Mouse (Mus musculus) neural tube, embryonic 11.5 days (tissue): ENCODE results near the gene Myo16. TPM values are rescaled to one million over a fixed set of nuclear protein-coding genes. Genes with fewer than 3 reads are reported as not detected.

Source experiments
- ATAC-seq: fragments of 200-750 bp; cut with Nextera tagmentation; 2 replicates; pipeline ENCODE4 v1.8.0; 2017; ENCODE audit warnings: moderate number of reproducible peaks, mild to moderate bottlenecking, moderate TSS enrichment, moderate library complexity; ENCODE audit not compliant: insufficient read depth, low FRiP score, low TSS enrichment
- DNase-seq: peaks from one replicate; pipeline ENCODE4 v3.0.0-alpha.2; 2015; ENCODE audit warnings: low spot score
- H3K27ac ChIP-seq: fragments of 300-500 bp; sonication (generic); 2 replicates; pipeline ENCODE4 v1.5.1; 2014; ENCODE audit warnings: low read depth, mild to moderate bottlenecking, low read length
- H3K27me3 ChIP-seq: fragments of 300-500 bp; sonication (generic); 2 replicates; pipeline ENCODE4 v1.6.1; 2014; ENCODE audit warnings: mild to moderate bottlenecking, low read length, mixed read lengths; ENCODE audit not compliant: control insufficient read depth, insufficient read depth
- H3K36me3 ChIP-seq: fragments of 300-500 bp; sonication (generic); 2 replicates; pipeline ENCODE4 v1.6.1; 2014; ENCODE audit warnings: mild to moderate bottlenecking, low read length, moderate library complexity, mixed read lengths; ENCODE audit not compliant: control insufficient read depth, insufficient read depth
- H3K4me1 ChIP-seq: fragments of 300-500 bp; sonication (generic); 2 replicates; pipeline ENCODE4 v1.6.1; 2014; ENCODE audit warnings: low read length, mixed read lengths; ENCODE audit not compliant: control insufficient read depth, insufficient read depth
- H3K4me2 ChIP-seq: fragments of 300-500 bp; sonication (generic); 2 replicates; pipeline ENCODE4 v1.6.1; 2014; ENCODE audit warnings: low read depth, mild to moderate bottlenecking, moderate library complexity
- H3K4me3 ChIP-seq: fragments of 300-500 bp; sonication (generic); 2 replicates; pipeline ENCODE4 v1.5.1; 2014; ENCODE audit warnings: low read depth, low read length
- H3K9ac ChIP-seq: fragments of 300-500 bp; sonication (generic); 2 replicates; pipeline ENCODE4 v1.6.1; 2014; ENCODE audit warnings: mild to moderate bottlenecking, low read length
- H3K9me3 ChIP-seq: fragments of 300-500 bp; sonication (generic); 2 replicates; pipeline ENCODE4 v1.6.1; 2016; ENCODE audit warnings: low read length; ENCODE audit not compliant: control insufficient read depth
- WGBS: fragments of 180-500 bp; shearing (Covaris S2); extraction: QIAGEN DNeasy Blood & Tissue Kit; methylation state at CpG from one replicate; pipeline ENCODE4 v1.1.7; 2014; 5-methylcytosine and 5-hydroxymethylcytosine counted together
- polyA plus RNA-seq: library from polyadenylated mRNA; unstranded; fragments of >200 nt; fragmentation: Nextera tagmentation; extraction: Ambion mirVana; gene quantifications from 2 replicates; pipeline ENCODE4 v1.2.1, GENCODE M21; 2014

Myo16 gene
- polyA plus RNA-seq, 1 experiment from 2014 or later, result 2.5 TPM

DNA sequence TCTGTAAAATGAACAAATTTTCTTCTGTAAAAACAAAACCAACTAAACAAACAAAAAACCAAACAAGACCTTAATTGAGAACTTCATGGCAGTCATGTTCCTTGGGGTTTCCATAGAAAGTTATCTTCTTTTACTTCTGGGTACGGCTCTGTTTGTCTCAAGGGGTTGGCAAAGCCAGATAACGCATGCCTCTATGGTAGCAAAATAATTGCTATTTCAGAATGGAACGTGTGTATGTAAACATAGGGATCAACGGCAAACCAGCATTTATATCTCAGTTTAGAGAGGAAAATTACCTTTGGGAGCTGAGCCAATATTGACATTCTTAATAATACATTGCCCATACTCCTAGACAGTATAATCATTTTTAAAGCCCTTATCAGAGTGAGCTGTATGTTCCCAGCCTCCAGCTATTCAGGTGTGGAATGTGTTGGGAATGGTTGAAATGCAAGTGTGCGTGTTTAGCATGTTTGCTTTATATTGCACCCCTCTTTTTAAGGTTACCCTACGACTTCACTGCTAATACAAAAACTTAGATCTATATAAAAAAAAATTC is 1.9 kb upstream of the Myo16 start:
- Histone ChIP-seq H3K4me1 (no peaks in the 10 kb centered on the region), H3K4me2 (no peak overlapping the region), H3K27me3 (no peaks in the 10 kb centered on the region), H3K9me3 (no peaks in the 10 kb centered on the region), H3K27ac (no peak overlapping the region), H3K36me3 (no peaks in the 10 kb centered on the region), H3K9ac (no peak overlapping the region), H3K4me3 (no peak overlapping the region)
- no peak for DNase-seq
- WGBS, result 90% methylated on average over 6 of the region's 6 CpGs
- no peak for ATAC-seq

DNA sequence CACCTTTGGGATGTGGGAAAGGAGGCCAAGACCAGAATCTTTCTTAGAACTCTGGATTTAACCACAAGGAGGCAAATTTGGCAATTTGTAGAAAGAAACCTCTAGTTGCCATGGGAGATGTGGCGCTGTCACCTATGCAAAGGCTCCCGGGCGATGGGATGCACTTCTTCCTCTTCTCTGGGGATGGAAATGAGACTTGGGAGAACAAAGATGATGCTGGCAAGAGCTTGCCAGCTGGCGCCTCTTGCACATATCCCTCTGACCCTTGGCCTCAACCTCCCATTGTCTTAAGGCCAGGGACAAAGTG is 681 bp downstream of the Myo16 start:
- 14% methylated on average over 4 of the region's 4 CpGs for WGBS

DNA sequence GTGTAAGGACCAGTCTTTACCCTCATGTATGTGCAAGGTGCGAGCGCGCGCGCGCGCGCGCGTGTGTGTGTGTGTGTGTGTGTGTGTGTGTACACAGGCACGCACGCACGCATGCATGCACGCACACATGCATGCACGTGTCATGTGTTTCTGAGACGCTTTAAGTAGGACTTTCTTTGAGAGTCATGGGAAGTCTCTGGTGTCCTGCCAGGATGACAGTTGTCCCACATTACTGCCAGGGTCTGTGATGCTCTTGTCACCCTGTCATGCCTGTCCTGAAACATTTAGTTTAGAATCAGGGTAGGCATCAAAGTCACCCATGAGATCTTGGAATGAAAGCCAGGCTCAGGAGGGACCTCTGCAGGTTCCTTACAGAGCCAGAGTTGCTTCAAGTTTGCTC is 1.4 kb downstream of the Myo16 start:
- DNase-seq (no peak), ATAC-seq (no peak)
- Histone ChIP-seq H3K27me3 (no peaks in the 10 kb centered on the region), H3K27ac (no peak overlapping the region), H3K36me3 (no peaks in the 10 kb centered on the region), H3K4me3 (0 out of 2 replicates have a peak overlapping the region, but pooled peaks have one; percentile 4), H3K9ac (no peak overlapping the region), H3K9me3 (no peaks in the 10 kb centered on the region), H3K4me1 (no peaks in the 10 kb centered on the region), H3K4me2 (peak overlapping the region; percentile 12; the same call in 1 of the 2 replicates)
- WGBS, result 96% methylated on average over 16 of the region's 16 CpGs

More for the DNA sequence above, 681 bp downstream of the Myo16 start:
- Histone ChIP-seq H3K4me1 (no peaks in the 10 kb centered on the region), H3K27me3 (no peaks in the 10 kb centered on the region), H3K4me2 (peak overlapping the region; percentile 85), H3K9me3 (no peaks in the 10 kb centered on the region), H3K9ac (peak overlapping the region; percentile 58), H3K27ac (peak overlapping the region; percentile 57), H3K36me3 (no peaks in the 10 kb centered on the region), H3K4me3 (peak overlapping the region; percentile 65)
- ATAC-seq (no peak), DNase-seq (peak; percentile 17)

DNA sequence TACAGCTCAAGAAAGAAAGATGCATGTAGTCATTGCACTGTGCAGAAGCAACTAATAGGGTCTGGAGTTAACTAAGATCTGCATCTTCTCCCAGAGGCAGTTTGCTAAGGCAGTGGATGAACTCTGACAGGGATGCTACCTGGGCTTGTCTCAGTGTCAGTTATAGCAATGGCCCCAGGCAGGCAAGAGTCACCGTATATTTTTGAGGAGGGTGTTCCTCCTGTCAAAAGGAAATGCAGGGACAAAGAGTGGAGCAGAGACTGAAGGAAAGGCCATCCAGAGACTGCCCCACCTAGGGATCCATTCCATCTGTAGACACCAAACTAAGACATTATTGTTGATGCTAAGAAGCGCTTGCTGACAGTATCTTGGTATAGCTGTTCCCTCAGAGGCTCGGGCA is 7.4 kb downstream of the Myo16 start:
- Histone ChIP-seq H3K4me3 (no peak overlapping the region), H3K36me3 (no peaks in the 10 kb centered on the region), H3K9ac (no peak overlapping the region), H3K9me3 (no peaks in the 10 kb centered on the region), H3K27ac (no peak overlapping the region), H3K4me2 (no peak overlapping the region), H3K4me1 (no peaks in the 10 kb centered on the region), H3K27me3 (no peaks in the 10 kb centered on the region)
- ATAC-seq (no peak), DNase-seq (no peak)
- 83% methylated on average over 3 of the region's 3 CpGs for WGBS

DNA sequence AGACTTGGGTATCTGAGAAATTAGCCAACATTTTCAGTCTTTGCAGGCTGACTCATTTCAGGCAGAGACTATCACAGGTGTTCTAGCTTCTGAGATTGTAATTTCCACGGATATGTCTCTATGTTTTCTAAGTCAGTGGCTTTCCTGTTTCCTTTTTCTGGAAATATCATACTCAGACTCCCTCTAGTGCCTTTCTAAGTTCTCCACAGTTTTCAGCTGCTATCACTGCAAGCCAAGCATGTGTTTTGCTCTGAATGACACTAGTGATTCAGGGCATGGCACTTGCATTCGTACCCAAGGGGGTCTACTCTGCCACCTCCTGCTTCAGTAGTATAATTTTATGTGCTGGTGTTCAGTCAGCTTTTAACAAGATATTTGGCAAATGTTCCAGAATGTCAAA is 11.2 kb downstream of the Myo16 start:
- 81% methylated on average over 2 of the region's 2 CpGs for WGBS
- Histone ChIP-seq H3K9ac (no peak overlapping the region), H3K27ac (no peak overlapping the region), H3K4me2 (no peak overlapping the region), H3K27me3 (no peaks in the 10 kb centered on the region), H3K4me3 (no peak overlapping the region), H3K36me3 (no peaks in the 10 kb centered on the region), H3K4me1 (no peaks in the 10 kb centered on the region), H3K9me3 (no peaks in the 10 kb centered on the region)
- ATAC-seq, result no peak
- no peak for DNase-seq

DNA sequence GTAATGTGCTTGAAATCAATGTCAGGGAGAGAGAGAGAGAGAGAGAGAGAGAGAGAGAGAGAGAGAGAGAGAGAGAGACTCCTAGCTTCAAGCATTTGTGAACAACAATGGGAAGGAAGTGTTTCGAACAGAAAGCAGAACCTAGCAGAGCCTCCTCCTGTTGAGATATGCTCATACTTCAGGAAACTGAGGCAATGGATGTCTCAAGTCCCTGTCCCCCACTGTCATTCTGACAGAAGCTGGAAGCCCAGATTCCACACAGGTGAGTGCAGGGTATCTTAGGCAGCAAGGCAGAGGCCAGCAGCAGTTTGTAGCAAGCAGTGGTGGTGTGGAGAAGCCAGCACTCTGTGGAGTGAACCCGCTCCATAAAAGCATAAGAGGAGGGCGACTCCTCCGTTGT is 14.6 kb downstream of the Myo16 start:
- DNase-seq, result no peak
- no peak overlapping the region for H3K9ac ChIP-seq
- no peaks in the 10 kb centered on the region for H3K9me3 ChIP-seq
- no peak overlapping the region for H3K4me2 ChIP-seq
- H3K27me3 ChIP-seq, result no peaks in the 10 kb centered on the region
- 80% methylated on average over 4 of the region's 4 CpGs for WGBS
- H3K36me3 ChIP-seq, result no peaks in the 10 kb centered on the region
- no peak for ATAC-seq
- H3K4me1 ChIP-seq, result peaks cover 1% of the 10 kb centered on the region; the same call in 1 of the 2 replicates
- no peak overlapping the region for H3K27ac ChIP-seq
- H3K4me3 ChIP-seq, result no peak overlapping the region

DNA sequence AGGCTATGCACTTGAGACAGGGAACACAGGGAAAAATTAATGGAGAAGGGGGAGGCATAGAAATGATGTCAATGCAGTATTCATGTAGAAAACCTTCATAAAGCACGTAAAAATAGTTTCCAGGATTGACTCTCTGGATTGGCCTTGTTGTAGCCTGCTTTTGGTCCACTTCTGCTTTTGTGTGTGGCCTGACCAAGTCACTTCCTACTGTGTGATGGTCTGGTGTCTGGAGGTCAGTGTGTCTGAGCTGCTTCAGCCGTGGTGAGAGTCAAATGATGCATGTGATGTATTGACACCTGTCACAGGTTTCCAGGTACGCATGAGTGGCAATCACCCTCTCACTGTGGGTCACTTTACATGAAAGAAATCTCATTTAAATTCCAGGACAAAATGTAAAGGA is 16.2 kb downstream of the Myo16 start:
- H3K36me3 ChIP-seq, result no peaks in the 10 kb centered on the region
- H3K9ac ChIP-seq, result no peak overlapping the region
- ATAC-seq, result no peak
- H3K4me1 ChIP-seq, result peaks cover 6% of the 10 kb centered on the region; the same call in 1 of the 2 replicates
- no peak overlapping the region for H3K4me2 ChIP-seq
- H3K27ac ChIP-seq, result no peak overlapping the region
- H3K27me3 ChIP-seq, result no peaks in the 10 kb centered on the region
- H3K9me3 ChIP-seq, result no peaks in the 10 kb centered on the region
- 76% methylated on average over 3 of the region's 3 CpGs for WGBS
- DNase-seq, result no peak
- H3K4me3 ChIP-seq, result no peak overlapping the region

DNA sequence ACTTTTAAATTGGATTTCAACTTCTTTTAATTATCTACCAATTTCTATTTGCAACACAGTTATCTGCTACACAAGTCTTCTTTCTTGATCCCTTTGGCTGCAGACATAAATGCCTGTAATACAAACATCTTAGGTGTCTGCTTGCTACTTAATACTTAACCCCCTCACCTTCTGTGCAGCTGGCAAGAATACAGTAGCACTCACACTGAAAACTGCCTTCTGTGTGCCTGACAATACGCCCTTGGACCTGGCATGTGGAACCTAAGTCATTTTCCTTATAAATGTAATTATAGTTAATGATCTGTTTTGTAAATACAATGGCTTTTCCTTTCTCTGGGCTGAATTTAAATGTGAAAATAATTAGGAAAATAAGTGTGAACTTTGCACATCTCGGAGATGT is 17.6 kb downstream of the Myo16 start:
- no peak overlapping the region for H3K9ac ChIP-seq
- no peaks in the 10 kb centered on the region for H3K9me3 ChIP-seq
- DNase-seq, result no peak
- H3K4me2 ChIP-seq, result no peak overlapping the region
- no peak for ATAC-seq
- H3K27me3 ChIP-seq, result no peaks in the 10 kb centered on the region
- H3K4me3 ChIP-seq, result no peak overlapping the region
- peaks cover 6% of the 10 kb centered on the region; the same call in 1 of the 2 replicates for H3K4me1 ChIP-seq
- WGBS, result 66% methylated on average over 2 of the region's 2 CpGs
- no peak overlapping the region for H3K27ac ChIP-seq
- no peaks in the 10 kb centered on the region for H3K36me3 ChIP-seq

DNA sequence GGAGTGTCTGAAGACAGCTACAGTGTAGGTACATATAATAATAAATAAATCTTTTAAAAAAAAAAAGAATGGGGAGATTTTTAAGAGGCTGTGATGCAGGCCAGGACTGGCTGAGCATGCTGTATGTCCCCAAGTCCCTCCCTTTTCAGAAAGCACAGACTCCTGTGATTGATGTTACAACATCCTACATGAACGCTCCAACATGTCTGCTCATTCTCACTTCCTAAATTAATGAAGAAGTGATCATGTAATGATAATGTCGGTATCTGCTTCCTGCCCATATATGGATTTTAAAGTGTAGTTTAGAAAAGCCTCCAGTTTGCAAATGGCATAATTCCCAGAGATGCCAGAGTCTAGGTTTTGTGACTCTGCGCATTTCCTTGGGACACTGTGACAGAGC is 18.6 kb downstream of the Myo16 start:
- ATAC-seq (no peak), DNase-seq (no peak)
- Histone ChIP-seq H3K36me3 (no peaks in the 10 kb centered on the region), H3K4me1 (peaks cover 6% of the 10 kb centered on the region; the same call in 1 of the 2 replicates), H3K27me3 (no peaks in the 10 kb centered on the region), H3K9ac (no peak overlapping the region), H3K4me3 (no peak overlapping the region), H3K9me3 (no peaks in the 10 kb centered on the region), H3K4me2 (no peak overlapping the region), H3K27ac (no peak overlapping the region)
- 88% methylated on average over 3 of the region's 3 CpGs for WGBS
